Mouse (Mus musculus): ENCODE data around the gene Cisd1.

Gene Cisd1

GRCm38 (mm10) chr10:71326789-71327188 lies 18.0 kb downstream of the Cisd1 start:
- peak; percentile 40 for DNase-seq (ENCODE audit: low spot score)

GRCm38 (mm10) chr10:71326123-71326522 lies 18.6 kb downstream of the Cisd1 start:
- DNase-seq (ENCODE audit: low spot score), result no peak

GRCm38 (mm10) chr10:71323669-71324068 lies 21.1 kb downstream of the Cisd1 start:
- DNase-seq (ENCODE audit: low spot score), result no peak

- no peak for DNase-seq (ENCODE audit: low spot score)
These were observed 28.3 kb downstream of the Cisd1 start for GRCm38 (mm10) chr10:71316497-71316896.

GRCm38 (mm10) chr10:71316056-71316455 lies 28.7 kb downstream of the Cisd1 start:
- no peak for DNase-seq (ENCODE audit: low spot score)

- no peak for DNase-seq (ENCODE audit: low spot score)
These were observed 30.2 kb downstream of the Cisd1 start for GRCm38 (mm10) chr10:71314596-71314995.

GRCm38 (mm10) chr10:71310288-71310687 lies 34.5 kb downstream of the Cisd1 start:
- no peak for DNase-seq (ENCODE audit: low spot score)

GRCm38 (mm10) chr10:71308199-71308598 lies 36.6 kb downstream of the Cisd1 start:
- peak; percentile 44 for DNase-seq (ENCODE audit: low spot score)

- DNase-seq (ENCODE audit: low spot score), result no peak
These were observed 38.0 kb downstream of the Cisd1 start for GRCm38 (mm10) chr10:71306759-71307158.

GRCm38 (mm10) chr10:71306190-71306589 lies 38.6 kb downstream of the Cisd1 start:
- DNase-seq (ENCODE audit: low spot score), result no peak

- DNase-seq (ENCODE audit: low spot score), result no peak
These were observed 42.3 kb downstream of the Cisd1 start for GRCm38 (mm10) chr10:71302490-71302889.

- no peak for DNase-seq (ENCODE audit: low spot score)
These were observed 44.6 kb downstream of the Cisd1 start for GRCm38 (mm10) chr10:71300161-71300560.

- peak; percentile 26 for DNase-seq (ENCODE audit: low spot score)
These were observed 51.5 kb downstream of the Cisd1 start for GRCm38 (mm10) chr10:71293245-71293644.

- DNase-seq (ENCODE audit: low spot score), result no peak
These were observed 52.5 kb downstream of the Cisd1 start for GRCm38 (mm10) chr10:71292254-71292653.

GRCm38 (mm10) chr10:71291801-71292200 lies 53.0 kb downstream of the Cisd1 start:
- no peak for DNase-seq (ENCODE audit: low spot score)

- no peak for DNase-seq (ENCODE audit: low spot score)
These were observed 53.5 kb downstream of the Cisd1 start for GRCm38 (mm10) chr10:71291179-71291661.

- DNase-seq (ENCODE audit: low spot score), result peak; percentile 76
These were observed 59.6 kb downstream of the Cisd1 start, which contains the start of gene Ube2d1 for GRCm38 (mm10) chr10:71285126-71285580. Gene Ube2d1, minus strand, starts transcription at chr10:71285262.

GRCm38 (mm10) chr10:71284511-71285125 lies 60.1 kb downstream of the Cisd1 start:
- DNase-seq (ENCODE audit: low spot score), result no peak

- no peak for DNase-seq (ENCODE audit: low spot score)
These were observed 60.6 kb downstream of the Cisd1 start for GRCm38 (mm10) chr10:71284131-71284510.

Data from testis, postnatal 14 days (tissue).